Mouse (Mus musculus): ENCODE data around the gene Xylt1. TPM values are rescaled to one million over a fixed set of nuclear protein-coding genes. Genes with fewer than 3 reads are reported as not detected.

Xylt1 gene
- polyA plus RNA-seq, 1 experiment from 2014 or later: 1.0 TPM

GRCm38 (mm10) chr7:117698551-117699114 lies 317.9 kb downstream of the Xylt1 start:
- WGBS: 84% methylated on average over 1 of the region's 1 CpGs
- Histone ChIP-seq H3K4me1 (no peaks in the 10 kb centered on the region), H3K36me3 (no peaks in the 10 kb centered on the region), H3K27me3 (no peaks in the 10 kb centered on the region), H3K9ac (no peak overlapping the region), H3K9me3 (no peaks in the 10 kb centered on the region), H3K4me2 (no peak overlapping the region), H3K4me3 (no peak overlapping the region), H3K27ac (no peak overlapping the region)
- ATAC-seq (ENCODE audit: borderline replicate concordance, extremely low read depth, low FRiP score, low TSS enrichment): no peak

- Histone ChIP-seq H3K27me3 (no peaks in the 10 kb centered on the region), H3K4me3 (no peak overlapping the region), H3K9me3 (no peaks in the 10 kb centered on the region), H3K4me2 (no peak overlapping the region), H3K9ac (no peak overlapping the region), H3K27ac (no peak overlapping the region), H3K4me1 (no peaks in the 10 kb centered on the region), H3K36me3 (no peaks in the 10 kb centered on the region)
- 67% methylated on average over 4 of the region's 4 CpGs for WGBS
- no peak for ATAC-seq (ENCODE audit: borderline replicate concordance, extremely low read depth, low FRiP score, low TSS enrichment)
These were observed 318.7 kb downstream of the Xylt1 start for GRCm38 (mm10) chr7:117699343-117699985.

GRCm38 (mm10) chr7:117700066-117700465 lies 319.3 kb downstream of the Xylt1 start:
- no peak overlapping the region for H3K27ac ChIP-seq
- H3K4me2 ChIP-seq: no peak overlapping the region
- no peaks in the 10 kb centered on the region for H3K27me3 ChIP-seq
- peak; percentile 31; the same call in 1 of the 2 replicates for ATAC-seq (ENCODE audit: borderline replicate concordance, extremely low read depth, low FRiP score, low TSS enrichment)
- H3K9ac ChIP-seq: no peak overlapping the region
- H3K9me3 ChIP-seq: no peaks in the 10 kb centered on the region
- no peaks in the 10 kb centered on the region for H3K4me1 ChIP-seq
- no peak overlapping the region for H3K4me3 ChIP-seq
- WGBS: 59% methylated on average over 6 of the region's 6 CpGs
- H3K36me3 ChIP-seq: no peaks in the 10 kb centered on the region

GRCm38 (mm10) chr7:117709901-117710607 lies 329.3 kb downstream of the Xylt1 start:
- Histone ChIP-seq H3K9me3 (no peaks in the 10 kb centered on the region), H3K4me2 (no peak overlapping the region), H3K27me3 (no peaks in the 10 kb centered on the region), H3K4me1 (no peaks in the 10 kb centered on the region), H3K36me3 (no peaks in the 10 kb centered on the region), H3K4me3 (no peak overlapping the region), H3K9ac (no peak overlapping the region), H3K27ac (no peak overlapping the region)
- ATAC-seq (ENCODE audit: borderline replicate concordance, extremely low read depth, low FRiP score, low TSS enrichment): no peak
- WGBS: 44% methylated on average over 10 of the region's 10 CpGs

GRCm38 (mm10) chr7:117716876-117717408 lies 336.2 kb downstream of the Xylt1 start:
- 83% methylated on average over 5 of the region's 5 CpGs for WGBS
- Histone ChIP-seq H3K36me3 (no peaks in the 10 kb centered on the region), H3K4me2 (no peak overlapping the region), H3K4me3 (no peak overlapping the region), H3K9ac (no peak overlapping the region), H3K9me3 (no peaks in the 10 kb centered on the region), H3K4me1 (no peaks in the 10 kb centered on the region), H3K27me3 (no peaks in the 10 kb centered on the region), H3K27ac (no peak overlapping the region)
- ATAC-seq (ENCODE audit: borderline replicate concordance, extremely low read depth, low FRiP score, low TSS enrichment): no peak

GRCm38 (mm10) chr7:117720426-117720825 lies 339.6 kb downstream of the Xylt1 start:
- H3K4me2 ChIP-seq: no peak overlapping the region
- no peaks in the 10 kb centered on the region for H3K36me3 ChIP-seq
- no peak overlapping the region for H3K27ac ChIP-seq
- no peak overlapping the region for H3K9ac ChIP-seq
- WGBS: 62% methylated on average over 6 of the region's 6 CpGs
- no peaks in the 10 kb centered on the region for H3K4me1 ChIP-seq
- no peaks in the 10 kb centered on the region for H3K27me3 ChIP-seq
- no peak overlapping the region for H3K4me3 ChIP-seq
- no peak for ATAC-seq (ENCODE audit: borderline replicate concordance, extremely low read depth, low FRiP score, low TSS enrichment)
- no peaks in the 10 kb centered on the region for H3K9me3 ChIP-seq

Data from lung, embryonic 15.5 days (tissue).